Mouse (Mus musculus) thymus, adult 2 months (tissue): ENCODE data around the gene Gm34653.

ENCODE experiments used
- CTCF ChIP-seq: fragments of 200-500 bp; IDR thresholded peaks from 2 replicates; pipeline ENCODE4 v1.5.1; 2012; ENCODE audit warnings: mild to moderate bottlenecking, control low read depth, low read length, moderate library complexity, borderline replicate concordance; ENCODE audit not compliant: control insufficient read depth, poor library complexity, insufficient read depth; ENCODE audit errors: extremely low read depth
- POLR2A ChIP-seq: fragments of 200-500 bp; IDR thresholded peaks from 2 replicates; pipeline ENCODE4 v1.6.1; 2012; ENCODE audit warnings: mild to moderate bottlenecking, low read length, control low read depth, moderate library complexity; ENCODE audit not compliant: control insufficient read depth, poor library complexity, insufficient read depth; ENCODE audit errors: extremely low read depth

DNA sequence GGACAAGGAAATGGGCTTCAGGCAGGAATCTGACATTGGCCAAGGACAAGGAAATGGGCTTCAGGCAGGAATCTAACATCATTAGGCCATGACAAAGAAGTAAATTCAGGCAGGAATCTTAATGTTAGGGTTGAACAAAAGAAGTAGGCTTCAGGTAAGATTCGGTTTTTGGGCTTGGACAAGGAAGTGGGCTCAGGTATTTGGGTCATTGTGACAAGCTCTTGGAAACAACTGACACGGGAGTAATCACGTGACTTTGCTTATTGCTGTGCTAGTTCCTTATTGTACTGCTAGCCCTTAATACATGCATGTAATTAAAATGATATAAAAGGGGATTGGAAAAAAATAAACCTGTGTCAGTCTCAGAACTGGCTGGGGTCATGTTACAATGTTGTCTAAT is 2.9 kb downstream of the Gm34653 start:
- TF ChIP-seq POLR2A (no peak), CTCF (no peak)
